Mouse (Mus musculus) embryonic facial prominence, embryonic 14.5 days (tissue): ENCODE results near the gene Thap2. TPM values are rescaled to one million over a fixed set of nuclear protein-coding genes. Genes with fewer than 3 reads are reported as not detected.

Experiments
- ATAC-seq: fragments of 200-750 bp; cut with Nextera tagmentation; 2 replicates; pipeline ENCODE4 v1.8.0; 2017; ENCODE audit warnings: low read depth, moderate number of reproducible peaks, moderate TSS enrichment
- DNase-seq: peaks from one replicate; pipeline ENCODE4 v3.0.0-alpha.2; 2015; ENCODE audit warnings: low spot score
- H3K27ac ChIP-seq: fragments of 300-500 bp; sonication (generic); replicated peaks from 2 replicates; pipeline ENCODE4 v1.5.1; 2014; ENCODE audit warnings: low read depth, mild to moderate bottlenecking, low read length, moderate library complexity
- H3K27me3 ChIP-seq: fragments of 300-500 bp; sonication (generic); replicated peaks from 2 replicates; pipeline ENCODE4 v1.6.1; 2014; ENCODE audit warnings: low read length; ENCODE audit not compliant: control insufficient read depth, insufficient read depth
- H3K36me3 ChIP-seq: fragments of 300-500 bp; sonication (generic); 2 replicates; pipeline ENCODE4 v1.6.1; 2014; ENCODE audit warnings: low read length, mixed read lengths; ENCODE audit not compliant: control insufficient read depth, insufficient read depth
- H3K4me1 ChIP-seq: fragments of 300-500 bp; sonication (generic); 2 replicates; pipeline ENCODE4 v1.6.1; 2014; ENCODE audit warnings: antibody characterized with exemption, low read length; ENCODE audit not compliant: control insufficient read depth, insufficient read depth
- H3K4me2 ChIP-seq: fragments of 300-500 bp; sonication (generic); 2 replicates; pipeline ENCODE4 v1.6.1; 2014; ENCODE audit warnings: low read depth, mild to moderate bottlenecking, low read length, moderate library complexity, mixed read lengths
- H3K4me3 ChIP-seq: fragments of 300-500 bp; sonication (generic); 2 replicates; pipeline ENCODE4 v1.5.1; 2014; ENCODE audit warnings: low read depth, mild to moderate bottlenecking, low read length
- H3K9ac ChIP-seq: fragments of 300-500 bp; sonication (generic); 2 replicates; pipeline ENCODE4 v1.6.1; 2014; ENCODE audit warnings: low read depth, mild to moderate bottlenecking, low read length, moderate library complexity, mixed read lengths
- H3K9me3 ChIP-seq: fragments of 300-500 bp; sonication (generic); 2 replicates; pipeline ENCODE4 v1.6.1; 2016; ENCODE audit warnings: low read length; ENCODE audit not compliant: control insufficient read depth
- whole genome bisulfite sequencing: fragments of 180-500 bp; shearing (Covaris S2); extraction: QIAGEN DNeasy Blood & Tissue Kit; methylation state at CpG from one replicate; pipeline ENCODE4 v1.1.7; 2014; 5-methylcytosine and 5-hydroxymethylcytosine counted together
- polyA plus RNA-seq: library from polyadenylated mRNA; unstranded; fragments of >200 nt; fragmentation: Nextera tagmentation; extraction: Ambion mirVana; gene quantifications from 2 replicates; pipeline ENCODE4 v1.2.1, GENCODE M21; 2014

Thap2 gene
- polyA plus RNA-seq, 1 experiment from 2014 or later: 15.6 TPM

- WGBS: 76% methylated on average over 6 of the region's 6 CpGs
- ATAC-seq (no peak), DNase-seq (no peak)
- no peak overlapping the region for H3K4me3 ChIP-seq
- peaks cover 10% of the 10 kb centered on the region; the same call in 1 of the 2 replicates for H3K36me3 ChIP-seq
- no peaks in the 10 kb centered on the region for H3K27me3 ChIP-seq
- no peaks in the 10 kb centered on the region for H3K4me1 ChIP-seq
- no peak overlapping the region for H3K4me2 ChIP-seq
- H3K9me3 ChIP-seq: no peaks in the 10 kb centered on the region
- no peak overlapping the region for H3K9ac ChIP-seq
- no peak overlapping the region for H3K27ac ChIP-seq
Observed at GRCm38 (mm10) chr10:115348131-115348530, 36.1 kb downstream of the Thap2 start.

- Histone ChIP-seq H3K27me3 (no peaks in the 10 kb centered on the region), H3K9ac (no peak overlapping the region), H3K27ac (no peak overlapping the region), H3K4me1 (no peaks in the 10 kb centered on the region), H3K36me3 (peaks cover 20% of the 10 kb centered on the region), H3K4me2 (no peak overlapping the region), H3K9me3 (no peaks in the 10 kb centered on the region), H3K4me3 (no peak overlapping the region)
- ATAC-seq: no peak
- DNase-seq: no peak
Observed at GRCm38 (mm10) chr10:115346444-115346843, 37.8 kb downstream of the Thap2 start.

- ATAC-seq (no peak), DNase-seq (no peak)
- Histone ChIP-seq H3K36me3 (peaks cover 24% of the 10 kb centered on the region), H3K4me2 (no peak overlapping the region), H3K4me1 (no peaks in the 10 kb centered on the region), H3K9me3 (no peaks in the 10 kb centered on the region), H3K27ac (no peak overlapping the region), H3K4me3 (no peak overlapping the region), H3K27me3 (no peaks in the 10 kb centered on the region), H3K9ac (no peak overlapping the region)
- WGBS: 86% methylated on average over 4 of the region's 4 CpGs
Observed at GRCm38 (mm10) chr10:115342771-115343425, 41.3 kb downstream of the Thap2 start.

GRCm38 (mm10) chr10:115339820-115340328, 44.4 kb downstream of the Thap2 start:
- peaks cover 14% of the 10 kb centered on the region for H3K36me3 ChIP-seq
- WGBS: 92% methylated on average over 7 of the region's 7 CpGs
- ATAC-seq (no peak), DNase-seq (no peak)
- H3K9me3 ChIP-seq: no peaks in the 10 kb centered on the region
- no peak overlapping the region for H3K4me2 ChIP-seq
- no peak overlapping the region for H3K9ac ChIP-seq
- no peaks in the 10 kb centered on the region for H3K27me3 ChIP-seq
- no peak overlapping the region for H3K27ac ChIP-seq
- no peak overlapping the region for H3K4me3 ChIP-seq
- H3K4me1 ChIP-seq: no peaks in the 10 kb centered on the region

GRCm38 (mm10) chr10:115336901-115337300, 47.3 kb downstream of the Thap2 start:
- ATAC-seq: no peak
- H3K9ac ChIP-seq: no peak overlapping the region
- no peak overlapping the region for H3K4me2 ChIP-seq
- H3K36me3 ChIP-seq: peaks cover 8% of the 10 kb centered on the region; the same call in 1 of the 2 replicates
- H3K27ac ChIP-seq: no peak overlapping the region
- no peaks in the 10 kb centered on the region for H3K4me1 ChIP-seq
- H3K4me3 ChIP-seq: no peak overlapping the region
- 80% methylated on average over 4 of the region's 4 CpGs for WGBS
- no peaks in the 10 kb centered on the region for H3K9me3 ChIP-seq
- no peak for DNase-seq
- no peaks in the 10 kb centered on the region for H3K27me3 ChIP-seq

- Histone ChIP-seq H3K4me1 (no peaks in the 10 kb centered on the region), H3K4me3 (no peak overlapping the region)
Observed at GRCm38 (mm10) chr10:115333528-115333927, 50.7 kb downstream of the Thap2 start.

GRCm38 (mm10) chr10:115332997-115333396, 51.2 kb downstream of the Thap2 start:
- H3K4me2 ChIP-seq: no peak overlapping the region
- no peaks in the 10 kb centered on the region for H3K36me3 ChIP-seq
- H3K27ac ChIP-seq: 0 out of 2 replicates have a peak overlapping the region, but pooled peaks have one; percentile 13
- ATAC-seq (no peak), DNase-seq (no peak)
- no peaks in the 10 kb centered on the region for H3K4me1 ChIP-seq
- no peak overlapping the region for H3K9ac ChIP-seq
- WGBS: 76% methylated on average over 4 of the region's 4 CpGs
- no peak overlapping the region for H3K4me3 ChIP-seq
- no peaks in the 10 kb centered on the region for H3K27me3 ChIP-seq
- no peaks in the 10 kb centered on the region for H3K9me3 ChIP-seq

More at GRCm38 (mm10) chr10:115333528-115333927, 50.7 kb downstream of the Thap2 start:
- DNase-seq (no peak), ATAC-seq (no peak)
- WGBS: 72% methylated on average over 9 of the region's 9 CpGs
- Histone ChIP-seq H3K4me2 (no peak overlapping the region), H3K36me3 (no peaks in the 10 kb centered on the region), H3K9me3 (no peaks in the 10 kb centered on the region), H3K27ac (no peak overlapping the region), H3K27me3 (no peaks in the 10 kb centered on the region), H3K9ac (no peak overlapping the region)

- 77% methylated on average over 8 of the region's 8 CpGs for WGBS
Observed at GRCm38 (mm10) chr10:115332420-115332952, 51.8 kb downstream of the Thap2 start.

More at GRCm38 (mm10) chr10:115332420-115332952, 51.8 kb downstream of the Thap2 start:
- Histone ChIP-seq H3K4me2 (no peak overlapping the region), H3K36me3 (no peaks in the 10 kb centered on the region), H3K27ac (0 out of 2 replicates have a peak overlapping the region, but pooled peaks have one; percentile 13), H3K4me1 (no peaks in the 10 kb centered on the region), H3K27me3 (no peaks in the 10 kb centered on the region), H3K4me3 (no peak overlapping the region), H3K9ac (no peak overlapping the region), H3K9me3 (no peaks in the 10 kb centered on the region)
- DNase-seq: no peak
- no peak for ATAC-seq
